Mouse (Mus musculus): ENCODE results near the gene Cptp. TPM values are rescaled to one million over a fixed set of nuclear protein-coding genes. Genes with fewer than 3 reads are reported as not detected.
A peak's percentile ranks its signal among the peaks of the same experiment; 100 is the strongest.

The Cptp gene
- total and polyA plus RNA-seq, 3 experiments: 14.0 to 22.6 TPM; not detected in 1

DNA sequence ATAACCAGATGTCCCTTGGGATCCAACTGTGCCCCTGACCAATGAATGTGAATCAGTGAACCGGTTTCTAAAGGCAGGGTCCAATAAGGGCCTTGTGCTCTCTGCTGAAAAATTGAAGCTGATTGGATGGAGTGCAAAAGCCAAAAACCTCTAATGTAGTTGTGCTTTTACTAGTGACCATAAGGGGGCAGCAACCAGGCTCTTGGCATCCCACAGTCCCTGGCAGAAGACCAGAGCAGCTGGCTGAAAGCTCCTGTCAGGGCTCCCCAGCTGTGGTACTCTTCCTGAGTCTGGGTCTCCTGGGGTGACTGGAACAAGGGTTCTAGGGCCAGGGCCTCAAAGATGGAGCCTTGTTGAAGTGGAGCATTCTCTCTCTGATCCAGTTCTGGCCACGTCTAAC is 35.4 kb downstream of the Cptp start:
- Histone ChIP-seq H3K4me1 (ENCODE audit: control insufficient read depth in 1 of 2, insufficient read depth in 2 of 2, low read length in 2 of 2) (peaks cover 0 to 10% of the 10 kb centered on the region in 2 experiments; a peak in 1 of 4 replicates), H3K9ac (ENCODE audit: control insufficient read depth, low read depth, low read length, poor library complexity, severe bottlenecking) (no peak overlapping the region), H3K36me3 (ENCODE audit: control insufficient read depth in 1 of 2, insufficient read depth in 2 of 2, low read length in 2 of 2) (peaks cover 0 to 7% of the 10 kb centered on the region in 2 experiments; a peak in 2 of 4 replicates), H3K27ac (ENCODE audit: control insufficient read depth, low read depth, low read length) (no peak overlapping the region), H3K9me3 (replicated peaks; ENCODE audit: insufficient read depth, low read length) (no peaks in the 10 kb centered on the region), H3K27me3 (ENCODE audit: control insufficient read depth in 1 of 2, insufficient read depth in 2 of 2, low read length in 2 of 2) (no peaks in the 10 kb centered on the region), H3K79me2 (ENCODE audit: control insufficient read depth, insufficient read depth, low read length, poor library complexity) (peaks cover 15% of the 10 kb centered on the region), H3K4me3 (ENCODE audit: control insufficient read depth in 1 of 2, insufficient read depth in 1 of 2, low read depth in 2 of 2, low read length in 2 of 2) (no peak overlapping the region)
- TF ChIP-seq E2F4 (IDR thresholded peaks at IDR 0.05; ENCODE audit: borderline replicate concordance, low read depth, low read length) (no peak), POLR2A (IDR thresholded peaks at IDR 0.05; ENCODE audit: control insufficient read depth in 1 of 2, insufficient read depth in 1 of 2, low read depth in 1 of 2, low read length in 2 of 2, poor library complexity in 1 of 2) (peak in 1 of 2 experiments; percentile 48; a peak in 1 of 4 replicates), USF1 (IDR thresholded peaks at IDR 0.05; ENCODE audit: low read depth, low read length) (no peak), RAD21 (IDR thresholded peaks at IDR 0.05; ENCODE audit: low read depth, low read length) (peak; percentile 57), ETS1 (IDR thresholded peaks at IDR 0.05; ENCODE audit: low read depth, low read length) (peak; percentile 91), EP300 (IDR thresholded peaks at IDR 0.05; ENCODE audit: low read depth in 1 of 2, low read length in 2 of 2) (peak in 1 of 2 experiments; percentile 24; a peak in 1 of 4 replicates), ZNF384 (IDR thresholded peaks at IDR 0.05; ENCODE audit: low read depth, low read length) (no peak), TCF12 (IDR thresholded peaks at IDR 0.05; ENCODE audit: low read depth, low read length) (peak; percentile 59; the same call in 1 of the 2 replicates), CTCF (IDR thresholded peaks at IDR 0.05 in 2 of 3, conservative IDR thresholded peaks at IDR 0.05 in 1 of 3; ENCODE audit: control insufficient read depth in 1 of 3, insufficient read depth in 1 of 3, low read depth in 2 of 3, low read length in 3 of 3, poor library complexity in 1 of 3, severe bottlenecking in 1 of 3) (peak; percentile 78 to 84 (median 80)), ZKSCAN1 (IDR thresholded peaks at IDR 0.05; ENCODE audit: low read depth, low read length) (no peak), SIN3A (IDR thresholded peaks at IDR 0.05; ENCODE audit: low read length) (peak; percentile 73), MYB (IDR thresholded peaks at IDR 0.05; ENCODE audit: low read depth, low read length) (no peak), SMC3 (IDR thresholded peaks at IDR 0.05; ENCODE audit: low read depth, low read length) (peak; percentile 75), HCFC1 (IDR thresholded peaks at IDR 0.05; ENCODE audit: low read depth, low read length) (peak; percentile 52), POLR2AphosphoS2 (IDR thresholded peaks at IDR 0.05; ENCODE audit: low read length) (0 out of 2 replicates have a peak, but pooled peaks have one; percentile 52), MYC (IDR thresholded peaks at IDR 0.05; ENCODE audit: low read depth, low read length) (no peak), KAT2A (conservative IDR thresholded peaks at IDR 0.05; ENCODE audit: low read depth, low read length) (no peak)
- DNase-seq (ENCODE audit: low read depth, low spot score): peak; percentile 86

DNA sequence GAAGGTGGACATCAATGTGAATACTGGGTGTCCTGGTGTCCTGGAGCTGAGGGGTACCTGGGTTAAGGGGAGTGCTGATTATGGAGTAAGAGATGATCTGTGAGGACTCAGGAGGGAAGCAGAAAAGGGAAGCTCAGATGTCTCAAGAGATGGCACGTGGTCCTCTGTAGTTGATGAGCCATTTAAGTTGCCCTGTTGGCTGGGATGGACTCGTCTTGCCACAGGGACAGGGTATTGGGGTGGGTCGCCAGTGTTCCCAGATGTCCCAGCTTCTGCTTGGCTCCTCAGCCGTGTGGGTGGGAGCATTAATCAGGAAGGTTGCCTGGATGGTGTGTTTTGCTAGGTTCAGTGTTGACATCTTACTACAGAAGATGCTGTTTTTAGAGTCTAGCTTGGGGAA is 36.0 kb downstream of the Cptp start:
- no peak for TF ChIP-seq GATA1 (IDR thresholded peaks at IDR 0.05; ENCODE audit: low read depth, low read length)
- no peak for TF ChIP-seq HCFC1 (IDR thresholded peaks at IDR 0.05; ENCODE audit: low read depth, low read length)
- TF ChIP-seq SMC3 (IDR thresholded peaks at IDR 0.05; ENCODE audit: low read depth, low read length): no peak
- TF ChIP-seq KAT2A (conservative IDR thresholded peaks at IDR 0.05; ENCODE audit: low read depth, low read length): no peak
- TF ChIP-seq CTCF (IDR thresholded peaks at IDR 0.05 in 2 of 3, conservative IDR thresholded peaks at IDR 0.05 in 1 of 3; ENCODE audit: control insufficient read depth in 1 of 3, insufficient read depth in 1 of 3, low read depth in 2 of 3, low read length in 3 of 3, poor library complexity in 1 of 3, severe bottlenecking in 1 of 3): no peak
- no peak for TF ChIP-seq MAFK (IDR thresholded peaks at IDR 0.05; ENCODE audit: borderline replicate concordance, low read depth, low read length)
- TF ChIP-seq POLR2AphosphoS5 (IDR thresholded peaks at IDR 0.05; ENCODE audit: borderline replicate concordance, low read depth, low read length): no peak
- no peak for DNase-seq (ENCODE audit: low read depth, low spot score)
- Histone ChIP-seq H3K79me2 (ENCODE audit: control insufficient read depth, insufficient read depth, low read length, poor library complexity) (peaks cover 15% of the 10 kb centered on the region), H3K9ac (ENCODE audit: control insufficient read depth, low read depth, low read length, poor library complexity, severe bottlenecking) (no peak overlapping the region), H3K9me3 (replicated peaks; ENCODE audit: insufficient read depth, low read length) (no peaks in the 10 kb centered on the region), H3K4me3 (ENCODE audit: control insufficient read depth in 1 of 2, insufficient read depth in 1 of 2, low read depth in 2 of 2, low read length in 2 of 2) (no peak overlapping the region), H3K27me3 (ENCODE audit: control insufficient read depth in 1 of 2, insufficient read depth in 2 of 2, low read length in 2 of 2) (no peaks in the 10 kb centered on the region), H3K36me3 (ENCODE audit: control insufficient read depth in 1 of 2, insufficient read depth in 2 of 2, low read length in 2 of 2) (peaks cover 0 to 7% of the 10 kb centered on the region in 2 experiments; a peak in 2 of 4 replicates), H3K27ac (ENCODE audit: control insufficient read depth, low read depth, low read length) (no peak overlapping the region), H3K4me1 (ENCODE audit: control insufficient read depth in 1 of 2, insufficient read depth in 2 of 2, low read length in 2 of 2) (peaks cover 0 to 10% of the 10 kb centered on the region in 2 experiments; a peak in 1 of 4 replicates)
